Mouse (Mus musculus) ES-E14 (cell line): ENCODE results near the gene Pla2g6. TPM values are rescaled to one million over a fixed set of nuclear protein-coding genes. Genes with fewer than 3 reads are reported as not detected.
A peak's percentile ranks its signal among the peaks of the same experiment; 100 is the strongest.

Experiments used
- DNase-seq: peaks from one replicate; pipeline ENCODE4 v3.0.0-alpha.2; 2013; ENCODE audit warnings: low read depth, low spot score
- H3K27ac ChIP-seq: 2 replicates; pipeline ENCODE4 v1.5.1; 2012; ENCODE audit warnings: low read depth, mild to moderate bottlenecking, low read length, moderate library complexity, mixed read lengths; ENCODE audit not compliant: poor library complexity, insufficient read depth, severe bottlenecking
- H3K36me3 ChIP-seq: 2 replicates; pipeline ENCODE4 v1.6.1; 2012; ENCODE audit warnings: mild to moderate bottlenecking, low read length, moderate library complexity, mixed read lengths; ENCODE audit not compliant: control insufficient read depth, poor library complexity, insufficient read depth, severe bottlenecking
- H3K4me1 ChIP-seq, 2 experiments: fragments of 150-350 bp in 1 of 2; sonication (generic) in 1 of 2; 2 replicates each; pipeline ENCODE4 v1.6.1; 2012; ENCODE audit warnings: low read length in 2 of 2, mild to moderate bottlenecking in 1 of 2, mixed read lengths in 1 of 2; ENCODE audit not compliant: control insufficient read depth in 2 of 2, insufficient read depth in 2 of 2, poor library complexity in 1 of 2
- H3K4me3 ChIP-seq, 2 experiments: fragments of 150-350 bp in 1 of 2; sonication (generic) in 1 of 2; 2 replicates each; pipeline ENCODE4 v1.5.1; 2012; ENCODE audit warnings: low read length in 2 of 2, low read depth in 1 of 2, mild to moderate bottlenecking in 1 of 2, mixed read lengths in 1 of 2; ENCODE audit not compliant: insufficient read depth in 1 of 2, poor library complexity in 1 of 2, severe bottlenecking in 1 of 2
- H3K9ac ChIP-seq: 2 replicates; pipeline ENCODE4 v1.6.1; 2012; ENCODE audit warnings: low read depth, mild to moderate bottlenecking, low read length, mixed read lengths; ENCODE audit not compliant: poor library complexity, insufficient read depth, severe bottlenecking
- H3K9me3 ChIP-seq: fragments of 150-350 bp; sonication (generic); 2 replicates; pipeline ENCODE4 v1.6.1; 2012; ENCODE audit warnings: low read depth, mild to moderate bottlenecking, low read length; ENCODE audit not compliant: control insufficient read depth, insufficient read depth
- CHD2 ChIP-seq: IDR thresholded peaks from 2 replicates; pipeline ENCODE4 v1.6.1; 2014; ENCODE audit warnings: mild to moderate bottlenecking, low read depth, low read length, inconsistent platforms
- HCFC1 ChIP-seq: IDR thresholded peaks from 2 replicates; pipeline ENCODE4 v1.6.1; 2012; ENCODE audit warnings: low read length, inconsistent platforms, borderline replicate concordance; ENCODE audit not compliant: insufficient read depth
- MAFK ChIP-seq: IDR thresholded peaks from 2 replicates; pipeline ENCODE4 v1.6.1; 2014; ENCODE audit warnings: mild to moderate bottlenecking, low read depth, low read length, inconsistent platforms; ENCODE audit not compliant: insufficient read depth
- ZC3H11A ChIP-seq: IDR thresholded peaks from 2 replicates; pipeline ENCODE4 v1.6.1; 2012; ENCODE audit warnings: low read depth, mild to moderate bottlenecking, inconsistent platforms, low read length, borderline replicate concordance
- ZNF384 ChIP-seq: IDR thresholded peaks from 2 replicates; pipeline ENCODE4 v1.6.1; 2012; ENCODE audit warnings: low read depth, low read length, inconsistent platforms
- in situ Hi-C, 2 experiments: fragments of 600-800 bp; cut with MboI; formaldehyde crosslinking; loops; one replicate each; pipeline ENCODE4 v1.15.1; 2025; ENCODE audit warnings: low sequenced_read_pairs in 2 of 2, inconsistent platforms in 1 of 2; ENCODE audit not compliant: unreplicated experiment in 2 of 2
- total RNA-seq: library from RNA; depleted of rRNA; stranded (reverse); fragments of 300-350 nt; gene quantifications from 2 replicates; pipeline ENCODE4 v1.2.3, GENCODE M21; 2012

Gene Pla2g6
- total RNA-seq, 1 experiment: 59.2 TPM

GRCm38 (mm10) chr15:79270317-79271123 is 57.7 kb downstream of the Pla2g6 start:
- Histone ChIP-seq H3K4me3 (peak overlapping the region; percentile 46 to 59), H3K4me1 (peaks cover 0 to 2% of the 10 kb centered on the region in 2 experiments; a peak in 1 of 4 replicates), H3K27ac (no peak overlapping the region), H3K36me3 (no peaks in the 10 kb centered on the region), H3K9me3 (no peaks in the 10 kb centered on the region), H3K9ac (peak overlapping the region; percentile 45; the same call in 1 of the 2 replicates)
- DNase-seq: no peak
- in situ Hi-C loops: no loop called here
- TF ChIP-seq MAFK (no peak), HCFC1 (no peak), CHD2 (no peak), ZC3H11A (no peak), ZNF384 (no peak)

GRCm38 (mm10) chr15:79268521-79268920 is 59.7 kb downstream of the Pla2g6 start:
- in situ Hi-C loops: no loop called here
- H3K9ac ChIP-seq: no peak overlapping the region
- H3K27ac ChIP-seq: no peak overlapping the region
- no peaks in the 10 kb centered on the region for H3K36me3 ChIP-seq
- peaks cover 0 to 2% of the 10 kb centered on the region in 2 experiments; a peak in 1 of 4 replicates for H3K4me1 ChIP-seq
- H3K9me3 ChIP-seq: no peaks in the 10 kb centered on the region
- H3K4me3 ChIP-seq: no peak overlapping the region
- DNase-seq: no peak
- TF ChIP-seq ZC3H11A (no peak), ZNF384 (no peak), HCFC1 (no peak), MAFK (no peak), CHD2 (no peak)

GRCm38 (mm10) chr15:79265384-79265783 is 62.8 kb downstream of the Pla2g6 start:
- Histone ChIP-seq H3K27ac (no peak overlapping the region), H3K9ac (no peak overlapping the region), H3K4me3 (no peak overlapping the region), H3K4me1 (peaks cover 2% of the 10 kb centered on the region in 2 experiments; a peak in 2 of 4 replicates), H3K36me3 (no peaks in the 10 kb centered on the region), H3K9me3 (no peaks in the 10 kb centered on the region)
- TF ChIP-seq HCFC1 (no peak), ZC3H11A (no peak), MAFK (no peak), ZNF384 (no peak), CHD2 (no peak)
- in situ Hi-C loops: no loop called here
- no peak for DNase-seq

- peaks cover 2% of the 10 kb centered on the region in 2 experiments; a peak in 2 of 4 replicates for H3K4me1 ChIP-seq
- H3K9me3 ChIP-seq: no peaks in the 10 kb centered on the region
- no peak overlapping the region for H3K9ac ChIP-seq
- in situ Hi-C loops: no loop called here
- H3K4me3 ChIP-seq: no peak overlapping the region
- TF ChIP-seq MAFK (no peak), CHD2 (no peak), ZC3H11A (no peak), HCFC1 (no peak), ZNF384 (no peak)
- no peak overlapping the region for H3K27ac ChIP-seq
- no peaks in the 10 kb centered on the region for H3K36me3 ChIP-seq
- no peak for DNase-seq
Measured at GRCm38 (mm10) chr15:79263726-79264125, 64.5 kb downstream of the Pla2g6 start.
